Mouse (Mus musculus) left cerebral cortex, postnatal 36 days (tissue): ENCODE measurements around the gene Adamtsl1. TPM values are rescaled to one million over a fixed set of nuclear protein-coding genes. Genes with fewer than 3 reads are reported as not detected.

Experiments
- DNase-seq, 2 experiments: peaks; one replicate each; pipeline ENCODE4 v3.0.0; 2021 to 2022; ENCODE audit warnings: low spot score in 2 of 2, mixed read lengths in 1 of 2
- intact Hi-C: fragments of 180-260 bp; cut with DNase I; formaldehyde crosslinking; loops from one replicate; pipeline ENCODE4 v1.15.1; 2025
- total RNA-seq, 2 experiments: library from RNA; stranded (reverse); gene quantifications; 2 replicates each; pipeline ENCODE4 v1.2.3; 2021

Gene Adamtsl1
- total RNA-seq, 2 experiments from 2014 or later: 4.3 to 4.5 TPM

- DNase-seq: no peak
- intact Hi-C loops: no loop called here
These were observed 594.4 kb downstream of the Adamtsl1 start for GRCm38 (mm10) chr4:86108325-86108724.

- intact Hi-C loops: no loop called here
- DNase-seq: peak in 1 of 2 experiments; percentile 4
These were observed 605.1 kb downstream of the Adamtsl1 start for GRCm38 (mm10) chr4:86119067-86119466.

GRCm38 (mm10) chr4:86122431-86122830, 608.5 kb downstream of the Adamtsl1 start:
- intact Hi-C loops: no loop called here
- DNase-seq: no peak

GRCm38 (mm10) chr4:86124374-86124773, 610.4 kb downstream of the Adamtsl1 start:
- intact Hi-C loops: no loop called here
- DNase-seq: peak in 1 of 2 experiments; percentile 19

- DNase-seq: no peak
- intact Hi-C loops: no loop called here
These were observed 612.7 kb downstream of the Adamtsl1 start for GRCm38 (mm10) chr4:86126636-86127035.

- intact Hi-C loops: no loop called here
- no peak for DNase-seq
These were observed 644.6 kb downstream of the Adamtsl1 start for GRCm38 (mm10) chr4:86158551-86158950.

- DNase-seq: no peak
- intact Hi-C loops: no loop called here
These were observed 645.4 kb downstream of the Adamtsl1 start for GRCm38 (mm10) chr4:86159362-86159761.

- DNase-seq: no peak
- intact Hi-C loops: no loop called here
These were observed 656.8 kb downstream of the Adamtsl1 start for GRCm38 (mm10) chr4:86170763-86171162.

- DNase-seq: no peak
- intact Hi-C loops: no loop called here
These were observed 657.5 kb downstream of the Adamtsl1 start for GRCm38 (mm10) chr4:86171461-86171860.

GRCm38 (mm10) chr4:86177471-86177870, 663.5 kb downstream of the Adamtsl1 start:
- no peak for DNase-seq
- intact Hi-C loops: no loop called here

- intact Hi-C loops: no loop called here
These were observed 664.1 kb downstream of the Adamtsl1 start for GRCm38 (mm10) chr4:86178116-86178515.

GRCm38 (mm10) chr4:86183701-86184173, 669.8 kb downstream of the Adamtsl1 start:
- intact Hi-C loops: no loop called here
- no peak for DNase-seq

More at GRCm38 (mm10) chr4:86178116-86178515, 664.1 kb downstream of the Adamtsl1 start:
- no peak for DNase-seq

- no peak for DNase-seq
- intact Hi-C loops: no loop called here
These were observed 675.9 kb downstream of the Adamtsl1 start for GRCm38 (mm10) chr4:86189853-86190252.

- DNase-seq: no peak
- intact Hi-C loops: no loop called here
These were observed 677.2 kb downstream of the Adamtsl1 start for GRCm38 (mm10) chr4:86191195-86191594.

GRCm38 (mm10) chr4:86201766-86202165, 687.8 kb downstream of the Adamtsl1 start:
- no peak for DNase-seq
- intact Hi-C loops: no loop called here

GRCm38 (mm10) chr4:86203288-86203687, 689.3 kb downstream of the Adamtsl1 start:
- DNase-seq: no peak
- intact Hi-C loops: no loop called here

- intact Hi-C loops: no loop called here
- DNase-seq: no peak
These were observed 710.9 kb downstream of the Adamtsl1 start for GRCm38 (mm10) chr4:86224875-86225274.

- intact Hi-C loops: no loop called here
- DNase-seq: no peak
These were observed 713.1 kb downstream of the Adamtsl1 start for GRCm38 (mm10) chr4:86227096-86227495.

- intact Hi-C loops: no loop called here
- DNase-seq: no peak
These were observed 719.2 kb downstream of the Adamtsl1 start for GRCm38 (mm10) chr4:86233197-86233596.

GRCm38 (mm10) chr4:86241854-86242424, 728.0 kb downstream of the Adamtsl1 start:
- no peak for DNase-seq
- intact Hi-C loops: no loop called here

- no peak for DNase-seq
- intact Hi-C loops: no loop called here
These were observed 756.1 kb downstream of the Adamtsl1 start for GRCm38 (mm10) chr4:86270085-86270484.
